ENCODE assay signal across 9 mouse cellular contexts in genomic region chr12:106479878-106480194, GRCm38 (mm10).
DNase-seq lines count a peak whose midpoint lies in the region; ATAC-seq and TF ChIP-seq lines count a peak whose summit lies in the region.
"Had no signal": no experiment of that assay in that cellular context is flagged by ENCODE, and none has a peak within 500 bp of the region (broad histone marks: within the 10 kb centered on the region; RNA-seq: fewer than 3 reads in every experiment).

No protein-coding gene starts in this region.

- no peak for TF ChIP-seq CTCF in heart, adult 2 months (IDR thresholded peaks at IDR 0.05)
- TF ChIP-seq CTCF in stomach, postnatal 0 days (IDR thresholded peaks at IDR 0.05; ENCODE audit: low read depth) = no peak

- H3K27ac ChIP-seq in heart, embryonic 10.5 days = no peak overlapping the region
- no peak overlapping the region for H3K27ac ChIP-seq in heart, adult 2 months
- no peak overlapping the region for H3K27ac ChIP-seq in liver, embryonic 13.5 days
- H3K27ac ChIP-seq in stomach, postnatal 0 days (replicated peaks) = no peak overlapping the region

- no peak overlapping the region for H3K9ac ChIP-seq in heart, adult 2 months (ENCODE audit: low read depth, low read length)
- no peak overlapping the region for H3K9ac ChIP-seq in liver, embryonic 13.5 days
- H3K9ac ChIP-seq in stomach, postnatal 0 days (ENCODE audit: low read length) = no peak overlapping the region

- H3K4me3 ChIP-seq in heart, embryonic 10.5 days = peak overlapping the region; percentile 46
- no peak overlapping the region for H3K4me3 ChIP-seq in heart, adult 2 months
- 0 out of 2 replicates have a peak overlapping the region, but pooled peaks have one; percentile 16 for H3K4me3 ChIP-seq in liver, embryonic 13.5 days (replicated peaks)
- 0 out of 2 replicates have a peak overlapping the region, but pooled peaks have one; percentile 18 for H3K4me3 ChIP-seq in stomach, postnatal 0 days (ENCODE audit: low read depth, low read length)

- H3K79me2 ChIP-seq in heart, adult 2 months (replicated peaks; ENCODE audit: control insufficient read depth, insufficient read depth, low read length) = no peaks in the 10 kb centered on the region

- peaks cover 11% of the 10 kb centered on the region; the same call in 1 of the 2 replicates for H3K4me1 ChIP-seq in heart, embryonic 10.5 days
- H3K4me1 ChIP-seq in heart, adult 2 months (ENCODE audit: control insufficient read depth, insufficient read depth, low read length) = no peaks in the 10 kb centered on the region
- H3K4me1 ChIP-seq in liver, embryonic 13.5 days (replicated peaks) = peaks cover under 1% of the 10 kb centered on the region; the same call in 1 of the 2 replicates
- H3K4me1 ChIP-seq in stomach, postnatal 0 days (replicated peaks; ENCODE audit: control insufficient read depth, insufficient read depth) = no peaks in the 10 kb centered on the region

- no peak for DNase-seq in heart, embryonic 10.5 days (ENCODE audit: low spot score)
- no peak for DNase-seq in heart, adult 2 months
- DNase-seq in retina, postnatal 1 day = peak; percentile 93
- DNase-seq in retina, embryonic 14.5 days (ENCODE audit: low spot score) = no peak
- DNase-seq in liver, embryonic 13.5 days = no peak
- no peak for DNase-seq in stomach, postnatal 0 days (ENCODE audit: low spot score)
- DNase-seq in right cerebral cortex, postnatal 4 days = no peak
- DNase-seq in cerebellum, postnatal 25 days = no peak
- DNase-seq: thymus, postnatal 4 days had no signal

- H3K27me3 ChIP-seq in heart, embryonic 10.5 days (ENCODE audit: insufficient read depth, poor library complexity, severe bottlenecking) = peaks cover 70% of the 10 kb centered on the region
- H3K27me3 ChIP-seq in heart, adult 2 months (ENCODE audit: control insufficient read depth, insufficient read depth, low read length) = 0 out of 2 replicates have a peak, but pooled peaks cover 1% of the 10 kb centered on the region
- peaks cover 66% of the 10 kb centered on the region for H3K27me3 ChIP-seq in liver, embryonic 13.5 days
- H3K27me3 ChIP-seq in stomach, postnatal 0 days (ENCODE audit: control insufficient read depth, insufficient read depth, low read length) = peaks cover 2% of the 10 kb centered on the region; the same call in 1 of the 2 replicates

- ATAC-seq in liver, embryonic 13.5 days (ENCODE audit: low read depth) = no peak
- ATAC-seq in stomach, postnatal 0 days (ENCODE audit: low FRiP score, low TSS enrichment) = no peak

- H3K36me3 ChIP-seq in heart, embryonic 10.5 days = no peaks in the 10 kb centered on the region
- no peaks in the 10 kb centered on the region for H3K36me3 ChIP-seq in heart, adult 2 months (ENCODE audit: control insufficient read depth, insufficient read depth, low read length)
- H3K36me3 ChIP-seq in liver, embryonic 13.5 days = no peaks in the 10 kb centered on the region
- H3K36me3 ChIP-seq in stomach, postnatal 0 days (ENCODE audit: control insufficient read depth, insufficient read depth, low read length) = no peaks in the 10 kb centered on the region

- no peak for TF ChIP-seq POLR2A in heart, adult 2 months (IDR thresholded peaks at IDR 0.05; ENCODE audit: insufficient read depth, low read depth, low read length)

- TF ChIP-seq EP300 in heart, adult 2 months (IDR thresholded peaks at IDR 0.05; ENCODE audit: insufficient read depth, low read depth, low read length) = no peak
- TF ChIP-seq EP300 in stomach, postnatal 0 days (optimal IDR thresholded peaks at IDR 0.05) = no peak

- H3K9me3 ChIP-seq in heart, embryonic 10.5 days = no peaks in the 10 kb centered on the region
- no peaks in the 10 kb centered on the region for H3K9me3 ChIP-seq in liver, embryonic 13.5 days (replicated peaks)
- H3K9me3 ChIP-seq in stomach, postnatal 0 days (ENCODE audit: control insufficient read depth, low read length) = no peaks in the 10 kb centered on the region

- 8% methylated on average over 6 of the region's 6 CpGs for WGBS in heart, embryonic 10.5 days
- WGBS in heart, adult 2 months = 19% methylated on average over 6 of the region's 6 CpGs
- WGBS in liver, embryonic 13.5 days (ENCODE audit: insufficient replicate concordance) = 9% methylated on average over 6 of the region's 6 CpGs
- WGBS in stomach, postnatal 0 days = 22% methylated on average over 6 of the region's 6 CpGs

- intact Hi-C loops in heart, adult 2 months (cut with DNase I) = no loop called here

- H3K4me2 ChIP-seq in liver, embryonic 13.5 days = peak overlapping the region; percentile 34
- 0 out of 2 replicates have a peak overlapping the region, but pooled peaks have one; percentile 20 for H3K4me2 ChIP-seq in stomach, postnatal 0 days (replicated peaks; ENCODE audit: low read depth)
